Mouse (Mus musculus): Measurements from ENCODE around the gene Abl2.

GRCm38 (mm10) chr1:156620292-156620909, 61.8 kb downstream of the Abl2 start:
- TF ChIP-seq MAX (IDR thresholded peaks at IDR 0.05; ENCODE audit: low read length), result no peak
- TF ChIP-seq ZKSCAN1 (IDR thresholded peaks at IDR 0.05; ENCODE audit: borderline replicate concordance, low read depth, low read length), result no peak
- TF ChIP-seq CTCF (conservative IDR thresholded peaks at IDR 0.05 in 1 of 2, IDR thresholded peaks at IDR 0.05 in 1 of 2; ENCODE audit: low read depth in 2 of 2, low read length in 2 of 2), result no peak
- no peak for TF ChIP-seq POLR2A (IDR thresholded peaks at IDR 0.05; ENCODE audit: low read depth, low read length)
- TF ChIP-seq E2F4 (IDR thresholded peaks at IDR 0.05; ENCODE audit: insufficient replicate concordance, low read depth, low read length), result no peak
- no peak for TF ChIP-seq IRF4 (IDR thresholded peaks at IDR 0.05; ENCODE audit: low read depth, low read length)
- TF ChIP-seq RAD21 (IDR thresholded peaks at IDR 0.05; ENCODE audit: low read depth, low read length), result no peak
- no peak for TF ChIP-seq ZMIZ1 (IDR thresholded peaks at IDR 0.05; ENCODE audit: low read depth, low read length)
- no peak for TF ChIP-seq ZC3H11A (IDR thresholded peaks at IDR 0.05; ENCODE audit: low read depth, low read length)
- TF ChIP-seq USF2 (conservative IDR thresholded peaks at IDR 0.05; ENCODE audit: low read depth, low read length), result no peak
- no peak for TF ChIP-seq USF1 (IDR thresholded peaks at IDR 0.05; ENCODE audit: low read depth, low read length)
- no peak for TF ChIP-seq EP300 (IDR thresholded peaks at IDR 0.05; ENCODE audit: low read length)
- TF ChIP-seq NELFE (IDR thresholded peaks at IDR 0.05; ENCODE audit: low read depth, low read length), result no peak
- no peak for TF ChIP-seq HCFC1 (IDR thresholded peaks at IDR 0.05; ENCODE audit: low read depth, low read length)
